Mouse (Mus musculus): ENCODE results near the gene Cklf. TPM values are rescaled to one million over a fixed set of nuclear protein-coding genes. Genes with fewer than 3 reads are reported as not detected.
"Not testable (repeated sequence)": the region's sequence is repeated elsewhere in the genome, so short reads cannot be mapped to it uniquely, and the experiment has no call there.

The Cklf gene
- polyA plus RNA-seq, 1 experiment from 2014 or later = 33.6 TPM

- 83% methylated on average over 7 of the region's 7 CpGs for WGBS
- peaks cover 18% of the 10 kb centered on the region for H3K4me1 ChIP-seq (ENCODE audit: control insufficient read depth, insufficient read depth, low read depth, low read length)
- no peak for ATAC-seq
- no peak overlapping the region for H3K27ac ChIP-seq (ENCODE audit: low read depth, low read length)
- H3K4me2 ChIP-seq (ENCODE audit: low read length) = no peak overlapping the region
- H3K9me3 ChIP-seq (ENCODE audit: control insufficient read depth, low read length) = no peaks in the 10 kb centered on the region
- peaks cover 5% of the 10 kb centered on the region; the same call in 1 of the 2 replicates for H3K36me3 ChIP-seq (ENCODE audit: control insufficient read depth, insufficient read depth, low read length)
- H3K27me3 ChIP-seq (replicated peaks; ENCODE audit: control insufficient read depth, insufficient read depth, low read length) = no peaks in the 10 kb centered on the region
- H3K9ac ChIP-seq (ENCODE audit: low read depth, low read length) = no peak overlapping the region
- H3K4me3 ChIP-seq (ENCODE audit: low read length) = no peak overlapping the region
Measured at GRCm38 (mm10) chr8:104249442-104249996, 1.1 kb upstream of the Cklf start.

GRCm38 (mm10) chr8:104251461-104251860 is 800 bp downstream of the Cklf start:
- WGBS = under 1% methylated on average over 7 of the region's 7 CpGs
- Histone ChIP-seq H3K36me3 (ENCODE audit: control insufficient read depth, insufficient read depth, low read length) (no peaks in the 10 kb centered on the region), H3K9me3 (ENCODE audit: control insufficient read depth, low read length) (no peaks in the 10 kb centered on the region), H3K27ac (ENCODE audit: low read depth, low read length) (no peak overlapping the region), H3K9ac (ENCODE audit: low read depth, low read length) (peak overlapping the region; percentile 73), H3K4me2 (ENCODE audit: low read length) (peak overlapping the region; percentile 88), H3K27me3 (replicated peaks; ENCODE audit: control insufficient read depth, insufficient read depth, low read length) (no peaks in the 10 kb centered on the region), H3K4me1 (ENCODE audit: control insufficient read depth, insufficient read depth, low read depth, low read length) (peaks cover 18% of the 10 kb centered on the region), H3K4me3 (ENCODE audit: low read length) (peak overlapping the region; percentile 73)
- no peak for ATAC-seq

- H3K9ac ChIP-seq (ENCODE audit: low read depth, low read length) = no peak overlapping the region
- ATAC-seq = no peak
- 85% methylated on average over 3 of the region's 3 CpGs for WGBS
Measured at GRCm38 (mm10) chr8:104253016-104253415, 2.4 kb downstream of the Cklf start.

GRCm38 (mm10) chr8:104261802-104262201 is 11.1 kb downstream of the Cklf start:
- not testable (repeated sequence) for H3K4me2 ChIP-seq (ENCODE audit: low read length); H3K4me1 ChIP-seq (ENCODE audit: control insufficient read depth, insufficient read depth, low read depth, low read length); H3K27me3 ChIP-seq (replicated peaks; ENCODE audit: control insufficient read depth, insufficient read depth, low read length); H3K9me3 ChIP-seq (ENCODE audit: control insufficient read depth, low read length); H3K9ac ChIP-seq (ENCODE audit: low read depth, low read length); H3K4me3 ChIP-seq (ENCODE audit: low read length); ATAC-seq; H3K27ac ChIP-seq (ENCODE audit: low read depth, low read length)
- 93% methylated on average over 5 of the region's 5 CpGs for WGBS
- H3K36me3 ChIP-seq (ENCODE audit: control insufficient read depth, insufficient read depth, low read length) = peaks cover 25% of the 10 kb centered on the region

More at GRCm38 (mm10) chr8:104253016-104253415, 2.4 kb downstream of the Cklf start:
- no peak overlapping the region for H3K4me3 ChIP-seq (ENCODE audit: low read length)
- peaks cover 7% of the 10 kb centered on the region for H3K4me1 ChIP-seq (ENCODE audit: control insufficient read depth, insufficient read depth, low read depth, low read length)
- no peak overlapping the region for H3K4me2 ChIP-seq (ENCODE audit: low read length)
- H3K9me3 ChIP-seq (ENCODE audit: control insufficient read depth, low read length) = peaks cover under 1% of the 10 kb centered on the region; the same call in 1 of the 2 replicates
- H3K36me3 ChIP-seq (ENCODE audit: control insufficient read depth, insufficient read depth, low read length) = peaks cover 8% of the 10 kb centered on the region
- no peaks in the 10 kb centered on the region for H3K27me3 ChIP-seq (replicated peaks; ENCODE audit: control insufficient read depth, insufficient read depth, low read length)
- no peak overlapping the region for H3K27ac ChIP-seq (ENCODE audit: low read depth, low read length)

GRCm38 (mm10) chr8:104264271-104264935 is 13.7 kb downstream of the Cklf start:
- H3K27ac ChIP-seq (ENCODE audit: low read depth, low read length); H3K36me3 ChIP-seq (ENCODE audit: control insufficient read depth, insufficient read depth, low read length); H3K9ac ChIP-seq (ENCODE audit: low read depth, low read length); ATAC-seq; H3K4me2 ChIP-seq (ENCODE audit: low read length); H3K27me3 ChIP-seq (replicated peaks; ENCODE audit: control insufficient read depth, insufficient read depth, low read length); H3K4me3 ChIP-seq (ENCODE audit: low read length); H3K4me1 ChIP-seq (ENCODE audit: control insufficient read depth, insufficient read depth, low read depth, low read length); H3K9me3 ChIP-seq (ENCODE audit: control insufficient read depth, low read length): not testable (repeated sequence)
- WGBS = 94% methylated on average over 22 of the region's 22 CpGs

DNA sequence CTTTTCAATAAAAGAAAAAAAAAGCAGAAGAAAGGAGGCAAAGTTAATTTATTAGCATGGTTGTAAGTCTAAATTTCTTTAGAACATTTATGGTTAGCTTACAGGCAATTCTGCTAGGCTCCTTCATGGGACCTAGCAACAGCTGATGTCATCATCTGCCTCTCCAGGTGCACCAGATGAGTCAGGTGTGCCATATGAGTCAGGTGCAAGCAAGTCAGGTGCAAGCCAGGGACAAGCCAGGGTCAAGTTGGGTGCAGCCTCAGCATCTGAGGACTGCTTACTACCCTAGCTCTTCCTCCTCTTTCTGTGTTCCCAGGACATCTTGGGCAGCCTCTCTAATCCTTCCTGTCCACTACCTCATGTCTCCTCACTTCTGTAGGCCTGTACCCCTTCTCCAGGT is 17.7 kb downstream of the Cklf start:
- H3K9ac ChIP-seq (ENCODE audit: low read depth, low read length) = no peak overlapping the region
- no peak for ATAC-seq
- no peak overlapping the region for H3K27ac ChIP-seq (ENCODE audit: low read depth, low read length)
- H3K27me3 ChIP-seq (replicated peaks; ENCODE audit: control insufficient read depth, insufficient read depth, low read length) = no peaks in the 10 kb centered on the region
- no peaks in the 10 kb centered on the region for H3K9me3 ChIP-seq (ENCODE audit: control insufficient read depth, low read length)
- no peaks in the 10 kb centered on the region for H3K4me1 ChIP-seq (ENCODE audit: control insufficient read depth, insufficient read depth, low read depth, low read length)
- H3K4me3 ChIP-seq (ENCODE audit: low read length) = no peak overlapping the region
- 0 out of 2 replicates have a peak, but pooled peaks cover 6% of the 10 kb centered on the region for H3K36me3 ChIP-seq (ENCODE audit: control insufficient read depth, insufficient read depth, low read length)
- no peak overlapping the region for H3K4me2 ChIP-seq (ENCODE audit: low read length)

DNA sequence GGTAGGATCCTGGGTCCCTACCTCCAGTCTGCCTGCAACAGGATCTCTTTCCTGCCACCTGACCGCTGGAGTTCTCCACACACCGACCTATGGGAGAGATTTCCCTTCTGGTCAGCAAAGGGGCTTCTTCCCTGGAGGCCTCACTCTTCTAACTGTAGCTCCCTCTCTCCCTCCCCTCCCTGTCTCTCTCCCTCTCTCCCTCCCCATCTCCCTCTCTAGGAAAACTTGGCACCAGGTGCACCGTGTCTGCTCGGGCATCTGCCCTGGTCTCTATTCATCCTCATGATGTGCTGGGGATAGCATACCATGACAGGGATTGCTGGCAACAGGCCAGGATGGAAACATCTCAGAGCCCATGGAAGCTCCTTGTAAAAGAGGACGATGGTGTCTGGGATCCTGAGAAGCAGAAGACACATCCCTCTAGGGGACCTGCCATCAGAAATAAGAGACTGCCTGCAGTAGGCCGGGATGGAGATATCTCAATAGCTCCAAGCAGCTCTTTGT is 18.3 kb downstream of the Cklf start:
- 0 out of 2 replicates have a peak, but pooled peaks cover 2% of the 10 kb centered on the region for H3K36me3 ChIP-seq (ENCODE audit: control insufficient read depth, insufficient read depth, low read length)
- no peaks in the 10 kb centered on the region for H3K4me1 ChIP-seq (ENCODE audit: control insufficient read depth, insufficient read depth, low read depth, low read length)
- H3K9ac ChIP-seq (ENCODE audit: low read depth, low read length) = no peak overlapping the region
- H3K4me2 ChIP-seq (ENCODE audit: low read length) = no peak overlapping the region
- no peak overlapping the region for H3K27ac ChIP-seq (ENCODE audit: low read depth, low read length)
- WGBS = 79% methylated on average over 6 of the region's 6 CpGs
- ATAC-seq = no peak
- H3K27me3 ChIP-seq (replicated peaks; ENCODE audit: control insufficient read depth, insufficient read depth, low read length) = no peaks in the 10 kb centered on the region
- no peak overlapping the region for H3K4me3 ChIP-seq (ENCODE audit: low read length)
- H3K9me3 ChIP-seq (ENCODE audit: control insufficient read depth, low read length) = no peaks in the 10 kb centered on the region

- 92% methylated on average over 9 of the region's 12 CpGs for WGBS
- H3K36me3 ChIP-seq (ENCODE audit: control insufficient read depth, insufficient read depth, low read length); H3K4me3 ChIP-seq (ENCODE audit: low read length); ATAC-seq; H3K4me2 ChIP-seq (ENCODE audit: low read length); H3K9ac ChIP-seq (ENCODE audit: low read depth, low read length); H3K4me1 ChIP-seq (ENCODE audit: control insufficient read depth, insufficient read depth, low read depth, low read length); H3K27ac ChIP-seq (ENCODE audit: low read depth, low read length); H3K9me3 ChIP-seq (ENCODE audit: control insufficient read depth, low read length); H3K27me3 ChIP-seq (replicated peaks; ENCODE audit: control insufficient read depth, insufficient read depth, low read length): not testable (repeated sequence)
Measured at GRCm38 (mm10) chr8:104293081-104293480, 42.4 kb downstream of the Cklf start, which contains the start of gene Cmtm2a. Gene Cmtm2a (minus strand): TSS chr8:104293181.

DNA sequence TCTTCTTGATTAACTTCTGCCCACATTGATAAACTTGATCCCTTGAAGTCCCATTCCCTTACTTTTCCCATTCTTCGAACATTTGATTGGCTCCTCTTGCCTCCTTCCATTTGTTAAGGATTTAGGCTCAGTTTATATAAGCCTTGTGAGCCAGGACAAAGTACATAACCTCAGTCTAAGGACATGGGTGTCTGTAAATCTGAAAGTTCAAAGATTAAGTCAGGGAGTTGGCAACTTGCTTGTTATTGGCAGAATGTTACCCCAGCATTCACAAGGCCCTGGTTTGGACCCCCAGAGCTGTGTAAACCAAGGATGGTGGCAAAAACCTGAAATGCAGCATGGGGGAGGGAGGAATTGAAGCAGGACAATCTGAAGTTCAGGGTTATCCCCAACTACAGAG is 43.7 kb downstream of the Cklf start:
- H3K4me2 ChIP-seq (ENCODE audit: low read length) = no peak overlapping the region
- H3K4me1 ChIP-seq (ENCODE audit: control insufficient read depth, insufficient read depth, low read depth, low read length) = no peaks in the 10 kb centered on the region
- H3K4me3 ChIP-seq (ENCODE audit: low read length) = no peak overlapping the region
- H3K27ac ChIP-seq (ENCODE audit: low read depth, low read length) = no peak overlapping the region
- 93% methylated on average over 1 of the region's 1 CpGs for WGBS
- H3K9ac ChIP-seq (ENCODE audit: low read depth, low read length) = no peak overlapping the region
- ATAC-seq = no peak
- no peaks in the 10 kb centered on the region for H3K36me3 ChIP-seq (ENCODE audit: control insufficient read depth, insufficient read depth, low read length)
- no peaks in the 10 kb centered on the region for H3K9me3 ChIP-seq (ENCODE audit: control insufficient read depth, low read length)
- no peaks in the 10 kb centered on the region for H3K27me3 ChIP-seq (replicated peaks; ENCODE audit: control insufficient read depth, insufficient read depth, low read length)
